Mouse (Mus musculus) thymus, postnatal 10 days (tissue): Measurements from ENCODE around the gene Sorl1.
"Not testable (repeated sequence)": the region's sequence is repeated elsewhere in the genome, so short reads cannot be mapped to it uniquely, and the experiment has no call there.

Experiments used
- DNase-seq, 2 experiments: peaks; one replicate each; pipeline ENCODE4 v3.0.0; 2021; ENCODE audit warnings: low spot score in 2 of 2

Sorl1 gene

DNA sequence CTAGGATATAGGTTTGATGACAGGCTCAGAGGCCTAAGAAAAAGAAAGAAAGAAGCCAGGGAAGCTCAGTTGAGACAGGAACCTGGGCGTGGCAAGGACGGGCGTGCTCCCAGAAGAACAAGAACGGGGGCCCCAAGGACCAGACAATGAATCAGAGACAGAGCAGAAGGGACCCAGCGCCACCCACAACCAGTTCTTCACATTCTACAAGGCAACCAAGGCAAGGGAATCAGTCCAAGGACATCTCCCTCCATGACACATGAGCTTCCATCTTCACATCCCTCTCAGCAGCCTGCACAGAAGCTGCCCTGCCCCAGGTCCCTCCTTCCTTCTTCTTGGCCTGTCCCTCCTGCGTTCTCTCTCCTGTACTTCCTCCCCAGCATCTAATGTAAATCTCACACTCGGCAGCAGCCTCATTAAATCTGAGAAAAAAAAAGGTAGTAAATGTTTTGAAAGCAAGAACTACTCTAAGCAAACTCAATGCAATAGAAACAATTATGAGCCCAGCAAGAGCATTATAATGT is 30.0 kb downstream of the Sorl1 start:
- DNase-seq = no peak

DNA sequence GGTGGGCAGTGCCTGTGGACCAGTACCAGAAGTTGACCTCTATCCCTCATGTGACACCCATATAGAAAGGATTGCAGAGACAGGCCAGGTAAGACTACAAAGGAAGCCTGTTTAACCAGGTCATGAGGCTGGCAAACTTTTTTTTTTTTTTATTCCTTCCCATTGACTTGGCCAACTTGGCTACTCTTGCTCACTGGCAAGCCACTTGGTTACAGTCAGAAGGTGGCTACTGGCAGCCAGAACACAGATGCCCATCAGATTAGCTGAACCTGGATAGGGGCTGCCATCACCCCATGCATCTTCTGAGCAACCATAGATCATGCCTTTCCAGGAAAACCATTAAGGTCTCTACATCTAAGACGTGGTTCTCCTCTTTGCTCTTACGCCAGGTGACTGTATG is 31.3 kb downstream of the Sorl1 start:
- no peak for DNase-seq

DNA sequence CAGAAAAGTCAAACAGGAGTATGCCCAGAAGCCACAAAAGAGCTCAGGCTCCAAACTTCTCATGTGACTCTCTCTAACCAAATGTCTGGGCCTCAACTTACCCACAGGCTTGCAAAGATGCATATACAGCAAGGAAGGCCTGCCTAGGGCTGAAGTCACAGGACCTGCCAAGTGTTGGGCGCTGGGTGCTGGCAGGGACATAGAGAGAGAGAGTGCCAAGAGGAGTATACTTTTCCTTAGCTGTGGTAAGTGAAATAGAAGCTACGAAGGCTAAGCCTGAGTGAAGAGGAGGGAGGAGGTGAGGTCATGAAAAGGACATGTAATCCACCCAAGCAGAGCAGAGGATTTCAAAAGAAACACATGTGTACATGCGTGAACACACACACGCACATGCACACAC is 32.5 kb downstream of the Sorl1 start:
- DNase-seq = no peak

DNA sequence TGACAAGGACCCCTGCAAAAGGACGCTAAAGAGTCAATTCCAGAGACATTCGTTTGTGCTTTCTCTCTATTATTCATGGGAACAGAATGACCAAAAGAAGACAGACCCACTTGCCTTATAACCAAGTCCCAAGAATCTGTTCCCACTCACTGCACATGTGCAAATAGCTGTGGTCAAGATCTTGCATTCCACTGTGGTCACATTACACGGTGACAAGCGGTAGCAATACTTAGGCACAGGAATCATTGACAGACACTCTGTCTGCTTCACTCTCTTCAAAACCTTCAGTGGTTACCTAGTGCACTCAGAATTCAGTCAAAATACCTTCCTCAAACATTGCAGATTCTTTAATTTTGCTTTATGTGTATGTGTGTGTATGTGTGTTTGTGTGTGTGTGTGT is 36.2 kb downstream of the Sorl1 start:
- no peak for DNase-seq

DNA sequence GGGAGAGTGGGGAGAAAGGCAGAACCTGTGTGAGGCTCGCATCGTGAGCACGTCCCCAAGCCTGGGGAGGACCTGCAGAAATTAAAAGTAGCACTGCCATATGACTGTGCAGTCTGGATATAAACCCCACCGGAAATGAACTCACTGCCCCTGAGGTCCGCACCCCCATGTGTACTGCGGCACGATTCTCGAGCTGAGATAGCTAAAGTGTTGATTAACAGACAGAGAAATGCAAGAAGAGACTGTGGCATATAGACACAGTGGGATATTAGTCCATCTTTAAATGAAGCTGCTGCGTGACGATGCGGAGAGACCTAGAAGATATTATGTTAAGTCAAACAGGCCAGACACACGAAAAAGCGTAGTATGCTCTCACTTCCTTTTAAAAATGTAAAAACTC is 38.1 kb downstream of the Sorl1 start:
- no peak for DNase-seq

DNA sequence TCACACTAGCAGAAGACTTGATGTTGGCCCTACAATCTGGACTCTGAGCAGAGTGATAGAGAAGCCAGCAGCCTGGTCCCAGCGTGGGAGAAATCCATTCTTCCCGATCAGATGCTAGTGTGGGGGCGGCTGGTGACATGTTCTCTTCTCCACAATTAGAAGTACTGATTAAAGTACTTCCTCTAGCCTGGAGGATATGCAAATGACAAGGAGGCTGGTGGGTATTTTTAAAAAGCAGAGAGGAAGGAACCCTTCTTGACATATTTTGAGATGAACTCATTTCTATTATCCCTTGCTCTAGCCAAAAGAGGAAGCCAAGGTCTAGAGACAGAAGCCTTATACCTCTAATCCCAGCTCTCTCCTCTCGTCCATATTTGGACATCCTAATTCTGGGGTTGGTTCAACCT is 40.4 kb downstream of the Sorl1 start:
- no peak for DNase-seq

DNA sequence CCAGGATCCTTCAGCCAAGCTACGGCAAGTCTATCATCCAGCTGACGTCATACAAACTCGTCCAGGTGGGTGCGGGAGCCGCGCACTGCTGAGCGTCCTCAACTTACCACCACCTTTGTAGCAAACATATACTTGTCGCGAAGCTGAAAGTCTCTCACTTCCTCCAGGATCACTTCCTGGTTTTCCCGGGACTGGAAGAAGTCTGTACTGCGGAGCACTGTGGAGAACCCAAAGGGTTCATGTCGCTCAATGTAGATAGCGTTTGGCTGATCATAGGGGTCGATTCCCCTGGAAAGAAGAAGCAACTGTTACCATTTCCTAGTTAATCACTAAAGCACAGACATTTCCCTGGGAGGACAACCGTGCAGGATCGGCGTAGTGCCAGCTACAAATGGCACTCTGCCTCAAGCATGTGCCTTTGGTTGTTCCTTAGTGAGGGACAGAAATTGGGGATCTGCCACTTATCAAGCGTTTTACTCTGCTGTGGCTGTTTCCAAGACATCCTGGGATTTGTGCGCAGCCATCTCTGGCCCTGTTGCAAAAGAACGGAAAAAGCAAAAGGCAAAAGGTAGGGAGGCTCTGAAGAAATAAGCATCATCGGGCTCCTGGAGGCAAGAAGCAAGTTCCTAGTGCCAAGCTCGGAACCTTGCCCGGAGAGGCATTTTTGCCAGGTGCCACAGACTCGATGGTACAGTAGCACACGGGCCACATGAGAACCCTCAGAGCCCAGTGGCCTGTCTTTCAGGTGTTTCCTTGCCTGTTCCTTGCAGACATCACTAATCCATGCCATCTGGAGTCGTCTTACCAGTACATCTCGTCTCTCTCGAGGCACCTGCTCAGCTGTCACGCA is 42.2 kb downstream of the Sorl1 start:
- DNase-seq = no peak

DNA sequence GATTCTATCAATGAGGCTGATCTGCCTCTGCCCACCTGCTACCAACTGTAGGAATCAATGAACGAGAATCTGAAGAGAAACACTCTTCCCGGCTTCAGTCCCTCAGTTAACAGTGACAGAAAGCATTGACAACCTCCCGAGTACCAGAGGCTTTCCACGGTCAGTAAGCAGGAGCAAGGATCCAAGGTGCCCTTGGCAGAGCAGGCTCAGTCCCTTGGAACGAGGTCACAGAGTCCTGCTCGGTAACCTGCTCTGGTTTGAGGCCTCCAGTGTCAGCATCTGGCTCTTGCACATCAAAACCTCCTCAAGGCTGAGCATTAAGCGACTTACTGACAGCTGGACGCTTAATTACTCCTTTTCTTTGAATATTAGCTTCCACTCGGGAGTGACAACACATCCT is 43.4 kb downstream of the Sorl1 start:
- no peak for DNase-seq

DNA sequence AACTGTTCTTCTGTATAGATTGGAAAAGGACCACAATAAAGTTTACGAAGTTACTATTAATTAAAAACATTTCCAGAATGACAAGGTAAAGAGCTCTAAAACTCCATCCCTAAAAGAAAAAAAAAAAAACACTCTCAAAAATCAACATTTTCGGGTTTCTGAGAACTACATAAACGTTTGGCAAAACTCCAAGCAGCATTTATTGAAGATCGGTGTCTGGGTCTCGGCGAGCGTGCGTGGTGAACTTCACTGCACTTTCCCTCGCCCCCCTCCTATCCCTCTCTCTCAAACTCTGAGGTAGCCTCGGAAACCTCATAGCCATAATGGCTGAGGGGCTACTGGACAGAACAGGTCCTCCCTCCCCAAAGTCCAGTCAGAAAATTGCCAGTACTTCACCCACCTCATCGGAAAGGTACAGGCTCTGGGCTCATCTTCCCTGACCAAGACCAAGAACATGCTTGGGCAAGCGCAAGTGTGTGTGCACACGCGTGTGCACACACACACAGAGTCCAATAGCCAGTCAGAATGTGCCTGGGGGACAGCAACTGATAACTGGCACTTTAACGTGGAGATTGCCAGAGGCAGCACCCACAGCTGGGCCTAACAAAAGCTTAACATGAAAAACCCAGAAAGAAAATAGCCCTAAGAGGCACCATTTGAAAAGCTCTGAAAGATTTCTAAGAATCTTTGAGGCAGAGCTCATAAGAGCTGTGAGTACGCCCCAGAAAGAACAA is 46.8 kb downstream of the Sorl1 start:
- no peak for DNase-seq

DNA sequence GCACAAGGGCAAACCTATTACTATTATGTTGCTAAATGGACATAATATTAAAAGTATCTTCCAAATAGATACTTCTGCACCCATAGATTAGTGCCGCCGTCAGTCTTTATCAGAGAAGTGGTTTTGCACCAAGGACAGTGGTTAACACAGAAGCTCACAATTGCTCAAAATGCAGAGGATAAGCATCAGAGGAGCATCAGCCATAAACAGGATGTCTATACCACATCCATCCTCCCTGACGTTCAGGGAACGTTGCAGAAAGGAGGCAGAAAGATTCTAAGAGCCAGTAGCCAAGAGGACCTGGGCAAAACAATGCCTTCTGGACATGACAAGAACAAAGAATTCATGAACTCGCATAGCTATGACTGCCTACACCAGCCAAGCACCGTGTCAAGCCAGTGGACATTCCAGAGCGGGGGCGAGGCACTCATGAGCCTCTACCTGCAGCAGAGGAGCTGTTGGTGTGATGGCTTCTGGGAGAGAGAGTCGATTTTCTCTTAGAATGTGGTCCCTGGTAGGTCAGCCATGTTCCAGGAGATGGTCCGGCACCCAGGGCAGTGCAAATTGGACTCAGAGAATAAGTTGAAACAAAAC is 47.7 kb downstream of the Sorl1 start:
- DNase-seq = no peak

DNA sequence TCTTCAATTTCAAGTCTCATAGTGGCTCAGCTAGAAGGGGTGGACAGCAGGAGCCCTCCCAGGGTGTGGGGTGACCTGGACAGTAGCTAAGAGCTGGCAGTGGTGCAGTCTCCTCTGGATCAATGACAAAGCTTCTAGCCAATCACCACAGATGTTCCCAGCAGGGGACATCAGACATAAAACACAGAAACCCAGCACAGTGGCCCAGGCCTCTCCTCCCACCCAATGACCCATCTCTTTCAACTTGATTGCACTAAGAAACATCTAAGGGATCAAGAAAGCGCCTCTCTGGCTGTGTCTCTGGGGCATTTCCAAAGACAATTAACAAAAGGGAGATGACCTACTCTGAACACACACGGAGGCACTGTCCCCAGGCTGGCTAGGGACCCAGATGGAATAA is 48.9 kb downstream of the Sorl1 start:
- DNase-seq = no peak

DNA sequence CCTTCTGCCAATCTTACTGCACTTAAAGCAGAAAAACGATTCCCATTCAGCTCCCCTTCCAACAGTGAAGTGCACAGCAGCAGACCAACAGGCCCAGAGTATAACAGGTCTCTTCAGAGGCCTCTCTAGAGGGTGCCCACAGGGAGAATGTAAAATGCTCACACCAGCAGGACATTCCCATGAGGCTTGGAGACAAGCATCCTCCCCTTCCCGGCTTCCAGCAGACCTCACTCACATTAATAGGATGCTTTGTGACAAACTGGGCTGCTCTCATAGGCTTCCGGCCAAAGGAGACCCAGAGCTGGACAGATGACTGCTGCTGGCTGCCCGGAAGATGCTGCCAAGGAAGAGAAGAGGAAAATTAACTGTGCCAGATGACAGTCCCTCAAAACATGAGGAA is 52.1 kb downstream of the Sorl1 start:
- DNase-seq = no peak

DNA sequence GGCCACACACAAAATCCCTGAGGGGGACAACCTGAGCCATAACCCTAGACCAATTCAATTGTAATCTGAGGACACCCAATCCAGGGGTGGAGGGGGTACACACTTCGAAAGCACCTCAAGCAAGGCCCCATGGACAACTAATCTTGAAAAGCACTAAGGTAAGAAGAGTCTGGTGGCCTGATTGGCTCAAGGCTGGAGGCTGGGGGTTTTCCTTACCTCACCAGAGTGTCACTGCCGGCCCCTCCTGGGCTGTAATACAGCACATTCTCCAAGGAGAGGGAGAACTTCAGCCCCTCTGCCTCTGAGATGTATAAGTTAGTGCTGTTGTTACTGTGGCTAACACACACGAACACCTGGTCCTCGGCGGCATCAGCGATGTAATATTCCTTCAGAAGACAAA is 53.2 kb downstream of the Sorl1 start:
- no peak for DNase-seq

DNA sequence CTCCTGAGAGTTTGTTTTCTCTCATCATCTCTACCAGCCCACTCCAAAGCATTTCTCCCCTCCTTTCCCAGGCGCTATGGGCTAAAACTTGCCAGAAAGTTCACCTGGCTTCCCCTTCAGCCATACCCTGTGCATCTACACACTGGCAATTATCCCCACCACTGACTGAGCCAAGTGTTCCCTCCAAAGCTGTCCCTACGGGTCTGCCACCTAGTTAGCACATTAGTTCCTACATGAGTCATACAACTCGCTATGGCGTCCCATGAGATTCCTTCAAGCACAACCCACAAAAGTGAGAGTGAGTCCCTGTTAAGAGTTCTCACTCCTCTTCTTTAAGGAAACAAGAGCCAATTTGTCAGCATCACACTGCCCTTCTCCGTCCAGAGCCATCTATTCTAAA is 54.6 kb downstream of the Sorl1 start:
- no peak for DNase-seq

DNA sequence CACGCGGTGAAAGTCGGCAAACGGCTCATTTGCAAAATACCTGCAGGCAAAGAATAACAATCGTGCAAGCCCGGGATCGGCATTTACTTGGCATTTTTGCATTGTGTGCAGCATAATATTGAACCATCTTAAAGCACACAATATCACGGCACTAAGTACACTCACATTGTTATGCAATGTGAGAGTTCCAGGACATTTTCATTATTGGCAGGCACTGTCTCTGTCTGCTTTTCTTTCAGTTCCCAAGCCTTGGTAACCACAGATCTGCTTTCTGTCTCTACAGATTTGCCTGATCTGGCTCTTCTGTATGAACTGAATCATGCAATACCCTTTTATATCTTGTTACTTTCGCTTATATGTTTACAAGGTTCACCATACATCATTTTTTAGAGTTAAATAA is 56.1 kb downstream of the Sorl1 start:
- no peak for DNase-seq

DNA sequence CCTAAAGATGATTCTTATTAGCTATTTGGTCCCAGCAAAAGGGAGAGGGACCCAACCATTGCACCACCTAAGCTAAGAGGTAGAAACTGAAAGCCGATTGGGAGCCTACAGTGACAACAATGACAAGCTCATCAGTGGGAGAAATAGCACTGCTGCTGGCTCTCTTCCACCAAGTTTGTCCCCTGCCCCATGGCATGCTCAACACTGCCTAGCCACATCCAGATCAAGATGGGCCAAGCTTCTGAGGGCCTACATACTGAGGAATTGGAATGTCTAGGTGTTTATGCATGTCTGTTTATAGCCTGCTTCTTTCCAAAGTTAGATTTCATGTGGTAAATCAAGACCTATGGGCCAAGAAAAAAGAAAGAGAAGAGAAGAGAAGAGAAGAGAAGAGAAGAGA is 58.3 kb downstream of the Sorl1 start:
- no peak for DNase-seq

DNA sequence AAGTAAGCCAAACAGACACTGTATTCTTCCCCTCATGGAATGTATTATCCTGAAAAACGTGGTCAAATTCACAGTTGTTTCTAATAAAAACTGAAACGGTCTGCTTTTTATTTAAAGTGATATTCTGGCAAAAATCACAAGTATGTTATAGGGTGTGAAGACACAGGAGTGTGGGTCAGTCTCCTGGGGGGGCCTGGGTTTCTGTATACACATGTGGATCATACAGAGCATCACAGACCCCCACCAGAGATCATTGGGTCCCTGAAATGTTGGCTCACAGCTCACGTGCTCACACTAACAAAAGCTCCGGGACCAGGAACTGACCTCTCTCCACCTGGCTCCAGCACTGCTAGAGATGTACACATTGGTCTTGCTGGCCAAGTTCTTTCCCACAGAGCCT is 60.7 kb downstream of the Sorl1 start:
- DNase-seq = no peak

DNA sequence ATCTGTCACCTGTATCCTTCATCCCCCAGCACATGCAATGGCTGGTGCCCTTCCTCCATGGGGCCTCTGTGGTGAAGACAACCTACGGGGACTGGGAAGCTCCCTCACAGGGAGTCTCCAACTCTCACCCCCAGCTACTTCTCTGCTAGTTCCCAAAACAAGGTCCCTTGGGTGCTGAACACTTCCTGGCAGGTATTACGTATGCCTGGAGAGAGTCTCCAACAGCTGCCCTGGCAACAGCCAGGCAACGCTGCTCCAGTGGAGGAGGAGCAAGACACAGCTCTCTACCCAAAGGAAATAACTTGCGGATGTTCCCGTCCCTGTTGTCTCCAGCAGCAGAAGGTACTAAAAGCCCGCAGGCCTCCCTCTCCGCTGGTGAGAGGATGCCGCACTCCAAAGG is 61.8 kb downstream of the Sorl1 start:
- no peak for DNase-seq

DNA sequence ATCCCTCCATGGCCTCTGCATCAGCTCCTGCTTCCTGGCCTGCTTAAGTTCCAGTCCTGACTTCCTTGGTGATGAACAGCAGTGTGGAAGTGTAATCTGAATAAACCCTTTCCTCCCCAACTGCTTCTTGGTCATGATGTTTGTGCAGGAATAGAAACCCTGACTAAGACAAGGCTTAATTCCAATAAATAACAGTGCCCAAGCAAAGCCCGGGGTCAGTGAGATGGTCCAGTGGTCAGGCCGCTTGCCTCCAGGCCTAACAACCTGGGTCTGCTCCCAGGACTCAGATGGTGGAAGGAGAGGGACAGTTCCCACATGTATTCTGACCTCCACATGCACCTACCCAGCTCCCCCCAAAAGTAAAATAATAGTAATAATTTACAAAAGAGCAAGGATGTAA is 65.1 kb downstream of the Sorl1 start:
- DNase-seq = not testable (repeated sequence)

DNA sequence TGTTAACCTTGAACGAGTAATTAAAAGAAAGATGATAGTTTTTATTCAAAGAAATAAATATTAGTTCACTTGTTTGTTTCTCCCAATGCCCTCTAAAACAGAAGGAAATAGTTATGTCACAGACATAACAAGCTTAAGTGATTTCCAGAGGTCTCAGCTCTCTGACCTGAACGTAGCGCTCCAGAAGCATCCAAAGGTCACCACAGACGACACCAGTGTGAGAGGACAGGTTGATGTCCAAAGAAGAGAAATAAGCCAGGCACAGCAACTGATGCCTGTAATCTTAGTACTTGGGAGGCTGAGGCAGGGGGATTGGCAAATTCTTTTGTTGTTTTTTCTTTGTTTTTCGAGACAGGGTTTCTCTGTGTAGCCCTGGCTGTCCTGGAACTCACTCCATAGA is 67.5 kb downstream of the Sorl1 start:
- no peak for DNase-seq

DNA sequence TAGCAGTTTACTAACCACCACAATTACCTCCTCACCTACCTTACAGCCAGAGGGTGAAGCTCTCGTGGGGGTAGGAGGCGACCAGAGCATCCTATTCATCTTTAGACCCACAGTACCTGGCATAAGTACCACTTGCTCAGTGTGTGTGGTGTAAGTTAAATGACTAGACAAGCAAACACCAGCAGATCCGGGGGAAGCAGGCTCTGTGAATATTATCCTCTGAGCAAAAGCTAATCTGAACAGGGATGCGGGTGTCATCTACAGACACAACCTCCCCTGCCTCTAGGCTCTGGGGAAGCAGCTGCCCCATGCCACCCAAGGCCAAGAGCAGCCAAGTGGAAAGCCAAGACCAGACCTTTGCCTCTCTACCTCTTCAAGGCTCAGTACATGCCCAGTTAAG is 68.7 kb downstream of the Sorl1 start:
- no peak for DNase-seq

DNA sequence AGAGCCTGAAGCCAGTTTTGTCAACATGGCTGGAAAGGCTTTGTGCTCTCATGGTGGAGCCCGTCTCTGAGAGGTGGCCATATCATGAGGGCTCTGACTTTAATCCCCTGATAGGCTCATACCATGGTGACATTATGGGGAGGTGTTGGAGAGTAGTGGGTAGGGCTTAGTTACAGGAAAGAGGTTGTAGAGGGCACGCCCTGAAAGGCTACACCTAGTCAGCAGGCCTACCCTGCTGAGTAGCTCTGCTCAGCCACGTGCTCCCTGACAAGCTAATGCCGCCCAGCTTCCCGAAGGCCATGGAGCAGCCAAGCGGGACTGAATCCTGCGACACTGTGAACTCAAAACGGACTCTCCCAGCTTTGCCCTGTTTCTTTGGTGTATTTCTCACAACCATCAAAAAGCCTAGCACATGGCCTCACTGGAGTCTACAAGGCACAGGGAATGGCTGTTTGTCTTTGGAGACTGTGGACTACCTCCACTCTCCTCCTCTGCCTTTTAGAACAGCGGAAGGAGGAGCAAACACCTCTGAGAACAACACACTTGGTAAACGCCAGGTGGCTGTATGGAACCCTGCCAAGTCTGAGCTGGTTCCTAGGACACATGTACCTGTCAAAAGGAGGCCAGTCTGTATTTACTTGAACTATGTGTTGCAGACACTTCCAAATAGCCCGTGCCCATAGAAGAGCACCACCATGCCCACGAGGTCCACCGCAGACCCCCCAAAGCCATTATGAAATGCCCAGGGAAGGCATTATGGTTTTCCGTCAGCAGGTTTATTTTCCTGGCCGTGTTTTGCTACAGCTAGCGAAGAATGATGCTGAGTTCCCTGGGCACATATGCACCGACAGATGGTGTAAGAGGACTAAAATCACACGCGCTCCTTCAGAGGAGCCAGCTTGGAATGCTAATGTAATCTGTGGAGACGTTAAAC is 69.5 kb downstream of the Sorl1 start:
- no peak for DNase-seq
